Mouse (Mus musculus): ENCODE results near the gene Pde4dip.

Gene Pde4dip

GRCm38 (mm10) chr3:97657655-97658411 lies 230.7 kb downstream of the Pde4dip start, which contains the start of gene Prkab2:
Gene Prkab2 (plus strand): TSS chr3:97658193.
- in situ Hi-C loops (cut with MboI, MseI) = no loop called here

- in situ Hi-C loops (cut with MboI, MseI) = no loop called here
Measured at GRCm38 (mm10) chr3:97654901-97655300, 233.6 kb downstream of the Pde4dip start.

DNA sequence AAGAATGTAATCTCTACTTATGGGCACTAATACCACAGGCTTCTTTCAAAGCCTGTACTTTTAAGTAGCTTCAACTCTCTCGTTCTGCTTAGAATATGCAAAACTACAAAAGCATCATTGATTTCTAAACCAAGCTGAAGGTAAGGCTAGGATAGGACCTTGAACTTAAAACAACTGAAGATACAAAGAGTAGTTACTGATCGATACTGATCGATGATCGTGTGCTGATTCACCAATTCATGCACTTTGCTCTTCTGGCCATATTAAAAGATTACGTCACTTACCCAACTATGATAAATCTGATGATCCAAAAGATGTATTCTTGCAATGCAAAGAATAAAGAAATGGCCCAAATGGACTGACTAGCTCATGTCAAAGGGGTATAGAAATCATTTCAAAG lies 234.7 kb downstream of the Pde4dip start:
- in situ Hi-C loops (cut with MboI, MseI) = no loop called here

DNA sequence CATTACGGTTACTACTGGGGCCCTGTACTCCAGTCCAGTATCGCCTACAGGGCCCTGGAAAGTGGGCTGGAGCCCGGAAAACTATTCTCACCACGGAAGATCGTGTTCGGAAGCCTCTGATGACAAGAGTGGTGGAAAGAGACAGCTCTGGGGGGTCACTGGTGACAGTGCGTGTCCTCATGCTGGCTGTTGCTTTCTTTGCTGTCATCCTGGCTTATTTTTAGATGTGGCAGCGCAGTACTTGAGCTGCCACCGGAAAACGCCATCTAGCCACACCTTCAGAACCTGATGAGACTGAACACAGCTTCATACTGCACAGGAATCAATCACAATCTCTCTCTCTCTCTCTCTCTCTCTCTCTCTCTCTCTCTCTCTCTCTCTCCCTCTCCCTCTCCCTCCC lies 236.9 kb downstream of the Pde4dip start:
- in situ Hi-C loops (cut with MboI, MseI) = no loop called here

DNA sequence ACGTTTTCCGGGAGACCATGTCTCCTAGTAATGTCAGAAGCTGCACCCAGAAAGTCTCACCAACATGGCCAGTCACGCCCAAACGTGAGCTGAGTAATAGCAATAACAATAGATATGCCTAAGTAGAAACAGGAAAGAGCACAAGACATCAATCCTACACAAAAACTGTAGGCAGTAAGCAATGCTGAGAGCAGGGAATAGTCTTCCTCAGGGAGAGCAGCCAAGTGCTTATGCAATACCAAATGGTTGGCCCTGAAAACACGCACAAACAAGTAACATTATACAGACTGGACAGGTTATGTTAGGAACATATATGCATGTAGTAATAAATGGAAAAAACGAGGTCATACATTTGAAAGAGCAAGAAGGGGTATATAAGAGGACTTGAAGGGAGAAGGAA lies 239.0 kb downstream of the Pde4dip start:
- in situ Hi-C loops (cut with MboI, MseI) = no loop called here

DNA sequence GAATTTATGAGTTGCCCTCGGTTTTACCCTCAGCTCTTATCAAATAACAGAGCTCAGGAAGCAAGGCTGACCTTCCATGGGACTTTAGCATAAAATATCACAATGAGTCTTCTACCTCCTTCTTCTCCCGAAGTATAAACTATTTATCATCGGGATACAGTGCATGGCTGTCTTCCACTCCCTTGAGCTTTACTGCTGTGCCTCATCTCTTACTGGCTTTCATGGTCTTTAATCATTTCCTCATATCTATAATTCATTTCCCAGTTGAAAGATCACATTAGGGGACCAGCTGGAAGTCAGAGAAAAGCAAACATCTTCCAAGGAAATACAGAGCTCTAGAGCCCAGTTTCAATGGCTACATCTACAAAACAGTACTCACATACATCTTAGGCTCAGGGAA lies 239.5 kb downstream of the Pde4dip start:
- in situ Hi-C loops (cut with MboI, MseI) = no loop called here

DNA sequence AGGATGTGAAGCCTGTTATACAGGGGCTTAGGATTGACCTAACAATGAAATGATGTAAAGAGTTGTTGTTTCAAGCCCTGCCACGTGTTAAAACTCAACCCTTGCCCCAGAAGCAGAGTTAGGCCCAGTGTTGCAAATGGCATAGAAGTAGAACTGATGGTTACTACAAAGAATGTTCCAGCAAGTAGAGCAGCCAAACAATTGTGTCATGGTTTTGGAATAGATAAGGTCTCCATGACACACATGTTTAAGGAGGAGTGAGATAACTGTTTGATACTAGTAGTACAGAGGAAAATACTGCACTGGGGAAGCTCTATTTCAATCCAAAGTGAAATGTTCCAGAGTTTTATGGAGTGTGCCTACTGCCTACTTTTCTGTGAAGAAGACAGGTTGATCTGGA lies 240.0 kb downstream of the Pde4dip start:
- in situ Hi-C loops (cut with MboI, MseI) = no loop called here

DNA sequence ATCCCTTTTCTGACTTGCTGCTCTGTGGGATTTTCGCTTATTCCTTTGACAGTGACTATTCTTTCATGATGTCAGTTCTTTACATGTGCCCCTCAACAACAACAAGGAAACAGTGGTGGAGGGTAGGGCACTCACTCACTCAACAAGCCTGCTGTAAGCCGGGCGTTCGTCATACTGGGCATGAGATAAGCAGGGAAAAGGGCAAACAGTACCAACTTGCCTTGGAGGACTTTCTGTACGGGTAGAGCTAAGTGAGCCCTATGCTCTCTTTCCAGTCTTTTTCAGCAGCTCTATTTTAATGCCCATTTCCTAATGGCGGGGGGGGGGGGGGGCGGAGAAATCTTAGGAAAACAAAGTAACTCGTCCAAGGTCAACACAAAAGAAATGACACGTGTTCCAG lies 246.5 kb downstream of the Pde4dip start:
- in situ Hi-C loops (cut with MboI, MseI) = no loop called here

DNA sequence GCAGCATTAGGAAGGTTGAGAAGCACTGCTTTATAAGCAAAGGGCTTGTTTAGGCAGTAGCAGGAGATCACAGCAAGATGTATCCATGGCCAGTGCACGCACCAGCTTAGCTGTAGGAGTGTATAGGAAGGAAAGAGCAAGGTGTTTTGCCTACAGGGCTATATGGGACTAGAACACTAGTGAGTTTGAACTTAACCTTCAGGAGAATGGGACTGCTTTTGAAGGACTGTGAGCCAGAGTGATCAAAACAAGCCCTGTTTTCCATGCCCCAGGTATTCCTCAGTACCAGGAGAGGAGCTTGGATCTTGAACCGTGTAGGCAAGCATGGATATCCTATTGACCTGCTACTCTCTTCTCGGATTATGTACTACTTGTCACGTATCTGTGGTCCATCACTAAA lies 247.1 kb downstream of the Pde4dip start:
- in situ Hi-C loops (cut with MboI, MseI) = no loop called here

Data from T-helper 2 cell (primary cell).